Mouse (Mus musculus): ENCODE measurements around the gene Ctdspl2.

The Ctdspl2 gene

GRCm38 (mm10) chr2:122059365-122060115 lies 103.7 kb downstream of the Ctdspl2 start:
- no peak for DNase-seq
